Mouse (Mus musculus): ENCODE results near the gene Slc31a1.

- no peak for TF ChIP-seq MAZ (IDR thresholded peaks at IDR 0.05; ENCODE audit: low read depth, low read length)
- TF ChIP-seq POLR2A (IDR thresholded peaks at IDR 0.05; ENCODE audit: control insufficient read depth in 1 of 2, insufficient read depth in 1 of 2, low read depth in 1 of 2, low read length in 2 of 2, poor library complexity in 1 of 2) = no peak
- no peak for TF ChIP-seq USF1 (IDR thresholded peaks at IDR 0.05; ENCODE audit: low read depth, low read length)
- no peak for TF ChIP-seq CTCF (IDR thresholded peaks at IDR 0.05 in 2 of 3, conservative IDR thresholded peaks at IDR 0.05 in 1 of 3; ENCODE audit: control insufficient read depth in 1 of 3, insufficient read depth in 1 of 3, low read depth in 2 of 3, low read length in 3 of 3, poor library complexity in 1 of 3, severe bottlenecking in 1 of 3)
- TF ChIP-seq GATA1 (IDR thresholded peaks at IDR 0.05; ENCODE audit: low read depth, low read length) = 0 out of 2 replicates have a peak, but pooled peaks have one; percentile 13
- peak; percentile 63; the same call in 1 of the 2 replicates for TF ChIP-seq JUND (IDR thresholded peaks at IDR 0.05; ENCODE audit: low read depth, low read length)
- no peak for TF ChIP-seq UBTF (IDR thresholded peaks at IDR 0.05; ENCODE audit: borderline replicate concordance, insufficient read depth, low read depth, low read length)
- TF ChIP-seq RCOR1 (IDR thresholded peaks at IDR 0.05; ENCODE audit: low read depth, low read length) = no peak
Observed at GRCm38 (mm10) chr4:62431522-62431921, 71.0 kb downstream of the Slc31a1 start.
